Mouse (Mus musculus) G1E (cell line): ENCODE data around the gene Cisd2. TPM values are rescaled to one million over a fixed set of nuclear protein-coding genes. Genes with fewer than 3 reads are reported as not detected.

Experiments used
- ATAC-seq: 2 replicates; pipeline ENCODE4 v1.8.0; 2016; ENCODE audit warnings: mild to moderate bottlenecking; ENCODE audit not compliant: insufficient number of reproducible peaks, poor library complexity, low FRiP score, severe bottlenecking; ENCODE audit errors: extremely low read depth
- DNase-seq: peaks from one replicate; pipeline ENCODE4 v3.0.0; 2012; ENCODE audit warnings: low spot score
- H3K27me3 ChIP-seq: 2 replicates; pipeline ENCODE4 v1.6.1; 2012; ENCODE audit warnings: mild to moderate bottlenecking, low read length, inconsistent platforms; ENCODE audit not compliant: insufficient read depth
- H3K36me3 ChIP-seq: replicated peaks from 2 replicates; pipeline ENCODE3; 2012; ENCODE audit warnings: mild to moderate bottlenecking, inconsistent platforms
- H3K4me1 ChIP-seq: 2 replicates; pipeline ENCODE4 v1.6.1; 2012; ENCODE audit warnings: low read depth, low read length, inconsistent platforms, mixed read lengths; ENCODE audit not compliant: insufficient read depth
- H3K4me3 ChIP-seq: 2 replicates; pipeline ENCODE4 v1.5.1; 2012; ENCODE audit warnings: low read depth, mild to moderate bottlenecking, inconsistent platforms, low read length, moderate library complexity, mixed read lengths
- H3K9me3 ChIP-seq: replicated peaks from 2 replicates; pipeline ENCODE4 v1.6.1; 2012; ENCODE audit warnings: inconsistent platforms
- CTCF ChIP-seq: IDR thresholded peaks from 2 replicates; pipeline ENCODE4 v1.5.1; 2012; ENCODE audit warnings: low read depth, low read length, inconsistent platforms, mixed read lengths
- GATA1 ChIP-seq: IDR thresholded peaks from 2 replicates; pipeline ENCODE4 v1.6.1; 2012; ENCODE audit warnings: borderline replicate concordance, low read length, inconsistent platforms, mixed read lengths
- GATA2 ChIP-seq: IDR thresholded peaks from 2 replicates; pipeline ENCODE4 v1.6.1; 2012; ENCODE audit warnings: low read depth, low read length, inconsistent platforms, borderline replicate concordance
- POLR2AphosphoS5 ChIP-seq: IDR thresholded peaks from 2 replicates; pipeline ENCODE4 v1.6.1; 2012; ENCODE audit warnings: low read depth, low read length, inconsistent platforms; ENCODE audit not compliant: insufficient replicate concordance
- TAL1 ChIP-seq: conservative IDR thresholded peaks from 2 replicates; pipeline ENCODE4 v1.6.1; 2012; ENCODE audit warnings: low read depth, low read length, inconsistent platforms, mixed read lengths
- polyA plus RNA-seq: library from polyadenylated mRNA; stranded (reverse); fragments of >175 nt; gene quantifications from 2 replicates; pipeline ENCODE4 v1.2.3, GENCODE M21; 2012
- total RNA-seq, 2 experiments: library from RNA; stranded (forward) in 1 of 2; stranded (reverse) in 1 of 2; fragments of 200-1000 nt in 1 of 2; fragments of >200 nt in 1 of 2; fragmentation: Nextera tagmentation in 1 of 2; gene quantifications; 2 replicates each; pipeline ENCODE4 v1.2.3; 2014 to 2017

Cisd2 gene
- total and polyA plus RNA-seq, 3 experiments: 16.9 to 42.9 (median 35.7) TPM

DNA sequence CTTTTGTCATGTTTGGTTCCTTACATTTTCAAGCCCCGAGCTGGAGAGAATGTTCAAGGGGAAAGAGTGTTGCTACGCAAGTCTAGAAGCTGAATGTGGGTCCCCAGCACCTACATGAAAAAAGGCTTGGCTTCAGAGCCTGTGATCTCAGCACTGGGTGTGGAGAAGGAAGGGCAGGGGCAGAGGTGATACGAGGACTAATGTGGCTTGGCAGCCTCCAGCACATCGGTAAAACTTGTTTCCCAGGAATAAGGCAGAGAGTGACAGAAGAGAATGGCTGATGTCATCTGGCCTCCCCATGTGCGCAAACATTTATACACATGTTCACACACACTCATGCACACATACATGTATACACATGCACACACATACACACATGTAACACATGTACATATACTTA is 28.6 kb downstream of the Cisd2 start:
- Histone ChIP-seq H3K27me3 (no peaks in the 10 kb centered on the region), H3K4me1 (peaks cover 2% of the 10 kb centered on the region; the same call in 1 of the 2 replicates), H3K36me3 (no peaks in the 10 kb centered on the region), H3K4me3 (no peak overlapping the region), H3K9me3 (no peaks in the 10 kb centered on the region)
- TF ChIP-seq GATA2 (no peak), CTCF (no peak), TAL1 (no peak), POLR2AphosphoS5 (no peak), GATA1 (no peak)
- DNase-seq (no peak), ATAC-seq (no peak)

DNA sequence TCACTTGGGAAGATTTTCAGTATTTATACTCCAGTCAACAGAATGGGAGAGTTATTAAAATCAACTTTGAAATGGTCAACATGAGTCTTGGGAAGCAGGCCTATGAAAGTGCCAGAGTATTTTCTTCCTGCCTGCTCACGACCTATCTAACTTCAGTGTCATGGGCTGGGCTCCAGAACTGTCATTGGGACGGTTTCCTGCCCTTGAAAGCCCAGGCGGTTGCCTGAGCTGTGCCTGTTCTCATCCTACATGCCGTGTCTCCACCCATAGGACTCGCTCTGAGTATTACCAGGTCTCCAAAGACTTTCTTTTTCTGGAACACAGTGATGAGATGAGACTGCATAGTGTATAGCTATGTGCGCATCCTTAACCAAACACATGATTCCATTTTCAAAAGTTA is 30.5 kb downstream of the Cisd2 start:
- no peaks in the 10 kb centered on the region for H3K36me3 ChIP-seq
- DNase-seq (no peak), ATAC-seq (no peak)
- no peak overlapping the region for H3K4me3 ChIP-seq
- no peaks in the 10 kb centered on the region for H3K27me3 ChIP-seq
- no peak for TF ChIP-seq GATA1
- TF ChIP-seq TAL1: no peak
- TF ChIP-seq CTCF: no peak
- no peak for TF ChIP-seq GATA2
- no peak for TF ChIP-seq POLR2AphosphoS5
- peaks cover 2% of the 10 kb centered on the region; the same call in 1 of the 2 replicates for H3K4me1 ChIP-seq
- no peaks in the 10 kb centered on the region for H3K9me3 ChIP-seq

DNA sequence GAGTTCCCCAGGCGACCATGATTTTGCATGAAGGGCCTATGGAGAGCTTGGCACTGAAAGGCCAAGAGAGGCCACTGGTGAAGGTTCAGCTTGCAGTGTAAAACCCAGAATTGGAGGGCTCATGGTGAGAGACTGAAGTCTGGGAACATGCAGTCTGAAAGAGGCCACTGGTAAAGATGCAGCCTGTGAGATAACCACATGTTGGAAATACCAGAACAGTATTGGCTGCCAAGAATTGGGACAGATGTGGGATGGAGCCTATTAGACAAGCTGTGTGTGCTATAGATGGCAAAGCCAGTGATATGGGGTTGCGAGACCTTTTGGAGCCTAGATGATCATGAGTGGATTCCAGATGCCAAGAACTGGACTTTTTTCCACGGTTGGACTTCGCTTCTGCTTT is 43.9 kb downstream of the Cisd2 start:
- DNase-seq (no peak), ATAC-seq (no peak)
- Histone ChIP-seq H3K4me3 (no peak overlapping the region), H3K27me3 (peaks cover 30% of the 10 kb centered on the region), H3K36me3 (no peaks in the 10 kb centered on the region), H3K9me3 (no peaks in the 10 kb centered on the region), H3K4me1 (no peaks in the 10 kb centered on the region)
- TF ChIP-seq TAL1: no peak
- TF ChIP-seq GATA2: no peak
- TF ChIP-seq POLR2AphosphoS5: no peak
- TF ChIP-seq GATA1: no peak
- TF ChIP-seq CTCF: no peak

- H3K4me1 ChIP-seq: peaks cover 2% of the 10 kb centered on the region; the same call in 1 of the 2 replicates
- peaks cover 24% of the 10 kb centered on the region for H3K27me3 ChIP-seq
- TF ChIP-seq TAL1 (no peak), GATA1 (no peak), CTCF (no peak), GATA2 (no peak), POLR2AphosphoS5 (no peak)
- no peak for ATAC-seq
- no peaks in the 10 kb centered on the region for H3K36me3 ChIP-seq
- no peaks in the 10 kb centered on the region for H3K9me3 ChIP-seq
- no peak overlapping the region for H3K4me3 ChIP-seq
- no peak for DNase-seq
Observed at GRCm38 (mm10) chr3:135377445-135377844, 46.3 kb downstream of the Cisd2 start.

DNA sequence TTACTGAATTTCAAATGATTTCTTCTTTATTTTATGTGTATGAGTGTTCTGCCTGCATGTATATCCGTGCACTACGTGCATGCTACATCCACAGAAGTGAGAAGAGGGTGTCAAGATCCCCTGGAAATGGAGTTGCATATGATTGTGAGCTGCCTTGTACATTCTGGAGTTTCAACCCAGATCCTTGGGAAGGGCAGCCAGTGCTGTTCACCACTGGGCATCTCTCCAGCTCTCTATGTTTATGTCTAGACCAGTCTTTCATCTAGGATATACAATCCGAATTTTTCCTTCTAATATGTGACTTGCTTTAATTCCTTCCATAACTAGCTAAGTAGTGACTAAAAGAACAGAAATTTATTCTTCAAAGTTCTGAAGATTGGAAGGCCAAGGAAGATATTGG is 47.9 kb downstream of the Cisd2 start:
- Histone ChIP-seq H3K27me3 (peaks cover 24% of the 10 kb centered on the region), H3K4me1 (peaks cover 2% of the 10 kb centered on the region; the same call in 1 of the 2 replicates), H3K4me3 (no peak overlapping the region), H3K36me3 (no peaks in the 10 kb centered on the region), H3K9me3 (no peaks in the 10 kb centered on the region)
- ATAC-seq (no peak), DNase-seq (no peak)
- no peak for TF ChIP-seq POLR2AphosphoS5
- no peak for TF ChIP-seq TAL1
- TF ChIP-seq GATA2: no peak
- no peak for TF ChIP-seq GATA1
- TF ChIP-seq CTCF: no peak

- Histone ChIP-seq H3K4me1 (no peaks in the 10 kb centered on the region), H3K27me3 (peaks cover 8% of the 10 kb centered on the region; the same call in 1 of the 2 replicates), H3K9me3 (no peaks in the 10 kb centered on the region), H3K36me3 (no peaks in the 10 kb centered on the region), H3K4me3 (no peak overlapping the region)
- ATAC-seq (no peak), DNase-seq (no peak)
- TF ChIP-seq GATA2: no peak
Observed at GRCm38 (mm10) chr3:135357394-135357793, 66.3 kb downstream of the Cisd2 start.

Other genes with a start within 250 kb of the Cisd2 start
- gene Cenpe, start 211.4 kb downstream of the Cisd2 start, total RNA-seq (2014; fragmentation: Nextera tagmentation): 171 and 183 TPM in 2 replicates
- 57.6 and 58.3 TPM in 2 replicates for gene Cenpe, start 211.4 kb downstream of the Cisd2 start, total RNA-seq (2017)
- gene Cenpe, start 211.4 kb downstream of the Cisd2 start, polyA plus RNA-seq: 3.0 and 3.6 TPM in 2 replicates
- gene Bdh2, start 142.7 kb downstream of the Cisd2 start, total RNA-seq (2014; fragmentation: Nextera tagmentation): 1.3 and 1.4 TPM in 2 replicates
- 0.38 TPM in 1 of 2 replicates, not detected in the other for gene Bdh2, start 142.7 kb downstream of the Cisd2 start, total RNA-seq (2017)
- gene Bdh2, start 142.7 kb downstream of the Cisd2 start, polyA plus RNA-seq: not detected in 2 replicates
- gene Slc9b2, start 116.2 kb downstream of the Cisd2 start, total RNA-seq (2014; fragmentation: Nextera tagmentation): not detected in 2 replicates
- not detected in 2 replicates for gene Slc9b2, start 116.2 kb downstream of the Cisd2 start, total RNA-seq (2017)
- not detected in 2 replicates for gene Slc9b2, start 116.2 kb downstream of the Cisd2 start, polyA plus RNA-seq
- gene Slc9b1, start 75.9 kb downstream of the Cisd2 start, total RNA-seq (2014; fragmentation: Nextera tagmentation): 1.9 and 7.4 TPM in 2 replicates
- gene Slc9b1, start 75.9 kb downstream of the Cisd2 start, total RNA-seq (2017): 0.41 and 0.55 TPM in 2 replicates
- gene Slc9b1, start 75.9 kb downstream of the Cisd2 start, polyA plus RNA-seq: 0.12 and 0.13 TPM in 2 replicates
- gene Ube2d3, start 14.2 kb upstream of the Cisd2 start, total RNA-seq (2014; fragmentation: Nextera tagmentation): 1,026 and 1,239 TPM in 2 replicates
- 547 and 623 TPM in 2 replicates for gene Ube2d3, start 14.2 kb upstream of the Cisd2 start, total RNA-seq (2017)
- 416 and 446 TPM in 2 replicates for gene Ube2d3, start 14.2 kb upstream of the Cisd2 start, polyA plus RNA-seq
- 19.6 and 30.3 TPM in 2 replicates for gene Manba, start 61.7 kb upstream of the Cisd2 start, total RNA-seq (2014; fragmentation: Nextera tagmentation)
- 19.0 and 23.7 TPM in 2 replicates for gene Manba, start 61.7 kb upstream of the Cisd2 start, total RNA-seq (2017)
- gene Manba, start 61.7 kb upstream of the Cisd2 start, polyA plus RNA-seq: 2.0 and 2.9 TPM in 2 replicates